Mouse (Mus musculus) gastrocnemius, adult 18-20 months (tissue): Measurements from ENCODE around the gene Pla2g2c. TPM values are rescaled to one million over a fixed set of nuclear protein-coding genes. Genes with fewer than 3 reads are reported as not detected.

Source experiments
- total RNA-seq, 2 experiments: library from RNA; stranded (reverse); gene quantifications; 2 replicates each; pipeline ENCODE4 v1.2.3; 2021

The Pla2g2c gene
- total RNA-seq, 2 experiments from 2014 or later: not detected

Other genes with a start within 250 kb of the Pla2g2c start
- gene Vwa5b1, start 88.9 kb upstream of the Pla2g2c start, total RNA-seq: not detected
- gene Ubxn10, start 12.4 kb downstream of the Pla2g2c start, total RNA-seq: under 1 TPM; 0.09 to 0.33 TPM
- under 1 TPM in 1 of 2 experiments, not detected in 1; 0.11 TPM for gene Pla2g2f, start 32.8 kb downstream of the Pla2g2c start, total RNA-seq
- gene Pla2g2d, start 50.9 kb downstream of the Pla2g2c start, total RNA-seq: under 1 TPM; 0.39 to 0.59 TPM
- 1 to 10 TPM; 1.6 to 5.4 TPM for gene Pla2g5, start 138.7 kb downstream of the Pla2g2c start, total RNA-seq
- not detected for gene Gm13030, start 149.2 kb downstream of the Pla2g2c start, total RNA-seq
- not detected for gene Pla2g2e, start 153.2 kb downstream of the Pla2g2c start, total RNA-seq
- 10 to 100 TPM; 16.2 to 17.6 TPM for gene Otud3, start 189.2 kb downstream of the Pla2g2c start, total RNA-seq
- gene Rnf186, start 242.3 kb downstream of the Pla2g2c start, total RNA-seq: not detected
- 10 to 100 TPM; 10.2 to 14.3 TPM for gene Tmco4, start 248.1 kb downstream of the Pla2g2c start, total RNA-seq